Mouse (Mus musculus): ENCODE measurements at regions not wholly inside any gene's neighbourhood (a gene's known extent, or its start where the extent isn't known, plus 50 kb on each side); places are given as distances from the start of the nearest gene placed in this dataset.
A peak's percentile ranks its signal among the peaks of the same experiment; 100 is the strongest.

DNA sequence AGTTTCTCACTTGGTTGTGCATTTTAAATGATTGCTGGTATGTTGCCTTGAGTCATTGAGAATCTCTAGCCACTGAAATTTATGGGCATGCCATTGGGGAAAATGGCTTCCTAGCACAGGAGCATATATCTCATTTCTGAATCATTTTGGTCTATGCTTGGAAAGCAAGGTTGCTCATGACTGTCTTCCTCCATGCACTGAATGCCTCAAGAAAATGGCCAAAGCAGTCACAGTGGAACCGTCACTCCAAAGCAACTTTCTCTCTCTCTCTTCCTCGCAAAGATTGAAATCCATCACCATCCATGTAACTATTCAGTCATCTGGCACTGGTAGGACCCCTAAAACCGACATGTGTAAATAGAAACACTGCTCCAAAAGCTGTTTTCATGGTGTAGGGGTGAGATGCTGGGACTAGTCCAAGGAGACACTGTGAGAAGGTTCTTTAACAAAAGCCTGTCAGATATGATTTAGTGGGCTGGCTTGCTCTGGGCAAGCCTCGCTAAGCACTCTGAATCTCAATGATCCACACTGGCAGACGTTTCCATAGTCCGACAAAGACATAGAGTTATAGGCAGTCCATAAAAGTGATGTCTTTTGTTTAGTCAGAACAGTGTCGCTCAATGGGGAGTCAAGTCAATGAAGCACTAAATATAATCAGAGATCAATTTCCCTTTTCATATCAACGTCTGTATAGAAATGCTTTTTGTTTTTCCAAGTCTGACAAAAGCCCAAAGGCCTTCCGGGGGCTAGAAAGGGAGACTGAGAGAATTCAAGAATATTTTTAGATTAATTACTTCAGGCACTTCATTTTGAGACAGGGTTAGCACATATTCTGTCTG lies 492.6 kb downstream of the Kcnj2 start:
- ATAC-seq (replicated peaks; ENCODE audit: poor library complexity) = no peak

DNA sequence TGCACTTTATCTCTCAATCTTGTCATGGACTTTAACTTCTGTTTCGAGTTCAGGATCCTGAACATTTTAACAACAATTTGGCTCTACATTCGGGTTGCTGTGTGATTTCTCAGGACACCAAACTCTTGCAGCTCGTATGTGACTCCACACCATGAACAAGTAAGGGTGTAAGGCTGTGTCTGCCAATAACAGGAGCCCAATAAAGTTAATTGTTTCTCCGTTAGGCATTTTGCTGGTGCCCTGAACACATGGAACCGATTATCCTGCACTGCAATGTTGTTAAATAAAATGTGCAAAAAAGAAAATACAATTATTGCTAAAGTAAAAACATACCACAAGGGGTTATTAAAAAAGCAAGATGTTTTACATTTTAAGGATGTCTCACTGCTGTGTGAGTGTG lies 497.2 kb downstream of the Kcnj2 start:
- no peak for ATAC-seq (replicated peaks; ENCODE audit: poor library complexity)

GRCm38 (mm10) chr11:111568041-111568440 lies 502.1 kb downstream of the Kcnj2 start:
- ATAC-seq (replicated peaks; ENCODE audit: poor library complexity) = no peak

DNA sequence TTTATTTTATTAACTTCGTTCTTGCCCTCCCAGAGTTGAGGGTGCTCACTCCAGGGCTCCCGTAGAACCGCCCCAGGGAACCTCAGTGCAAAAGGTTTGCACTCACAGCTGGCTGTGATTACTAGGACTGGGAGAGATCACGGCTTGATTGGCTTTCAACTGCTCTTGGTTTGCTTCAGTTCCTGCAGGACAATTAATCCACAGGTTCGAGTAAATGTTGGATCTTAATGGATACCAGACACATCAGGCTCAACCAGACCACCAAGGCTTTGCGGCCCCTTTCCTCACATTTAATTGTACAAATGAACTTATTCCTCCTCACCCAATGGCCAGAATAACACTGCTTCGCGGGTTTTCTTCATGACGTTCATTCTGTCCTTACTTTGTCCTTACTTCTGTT lies 502.9 kb downstream of the Kcnj2 start:
- no peak for ATAC-seq (replicated peaks; ENCODE audit: poor library complexity)

- ATAC-seq (replicated peaks; ENCODE audit: poor library complexity) = no peak
These were observed 511.9 kb downstream of the Kcnj2 start for GRCm38 (mm10) chr11:111577883-111578282.

DNA sequence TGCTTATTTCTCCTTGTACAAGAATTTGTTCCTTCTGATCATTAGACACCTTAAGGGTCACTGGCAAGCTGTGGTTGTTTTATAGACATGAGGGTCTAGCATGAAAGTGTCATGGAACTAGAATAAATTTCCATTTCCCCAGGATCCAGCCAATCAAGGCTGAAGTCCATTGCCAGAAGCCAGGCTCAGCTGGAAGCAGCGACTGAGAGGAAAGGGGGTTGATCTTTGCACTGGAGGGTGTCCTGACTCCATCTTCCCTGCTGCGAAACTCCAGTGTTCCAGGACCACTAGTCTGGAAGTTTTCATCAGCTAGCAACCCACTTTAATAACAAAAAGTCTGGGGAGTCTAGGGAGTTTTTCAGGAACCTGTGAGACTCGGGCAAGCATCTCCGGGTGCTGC lies 517.0 kb downstream of the Kcnj2 start:
- ATAC-seq (replicated peaks; ENCODE audit: poor library complexity) = no peak

GRCm38 (mm10) chr11:111583606-111584005 lies 517.6 kb downstream of the Kcnj2 start:
- ATAC-seq (replicated peaks; ENCODE audit: poor library complexity) = no peak

GRCm38 (mm10) chr11:111599456-111599855 lies 533.5 kb downstream of the Kcnj2 start:
- no peak for ATAC-seq (replicated peaks; ENCODE audit: poor library complexity)

GRCm38 (mm10) chr11:111605146-111605545 lies 539.2 kb downstream of the Kcnj2 start:
- no peak for ATAC-seq (replicated peaks; ENCODE audit: poor library complexity)

DNA sequence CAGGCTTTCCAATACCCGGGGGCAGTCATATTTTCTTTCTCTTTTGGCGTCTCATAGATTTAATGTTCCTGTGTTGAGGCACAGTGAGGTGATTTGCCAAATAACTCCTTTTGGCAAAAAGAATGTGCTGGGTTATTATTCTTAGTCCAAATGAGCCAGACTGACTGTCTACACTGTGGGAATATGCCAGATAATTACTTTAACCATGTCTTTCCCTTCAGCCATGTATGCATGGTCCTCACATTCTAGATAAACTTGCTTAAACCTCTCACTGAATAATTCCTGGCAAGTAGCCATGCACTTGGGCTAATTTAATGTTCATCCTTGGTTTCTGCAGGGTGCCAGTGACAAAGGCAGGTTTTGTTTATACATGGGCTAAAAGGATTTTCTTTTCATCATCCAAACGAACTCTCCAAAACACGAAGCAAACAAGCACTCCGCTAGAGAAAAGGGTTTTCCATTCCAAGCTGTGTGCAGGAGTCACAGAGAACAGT lies 544.6 kb downstream of the Kcnj2 start:
- ATAC-seq (replicated peaks; ENCODE audit: poor library complexity) = no peak

DNA sequence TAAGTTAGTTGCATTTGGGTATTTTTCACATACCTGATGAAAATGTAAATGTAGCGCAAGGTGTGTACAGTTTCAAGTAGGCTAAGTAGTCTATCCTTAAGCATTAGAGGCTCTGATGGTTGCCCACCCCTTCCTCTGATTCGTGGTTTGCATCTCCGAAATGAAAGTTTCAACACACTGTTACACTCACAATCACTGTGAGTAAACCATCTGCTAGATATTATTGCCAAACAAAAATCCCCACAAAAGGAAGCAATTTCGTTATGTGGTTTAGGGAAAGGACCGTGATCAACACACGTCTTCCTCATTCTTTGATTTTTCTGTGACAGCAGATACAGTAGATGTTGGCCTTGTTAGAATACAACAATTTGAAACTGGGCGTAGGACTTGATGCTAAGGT lies 577.6 kb downstream of the Kcnj2 start:
- ATAC-seq (replicated peaks; ENCODE audit: poor library complexity) = peak; percentile 91

GRCm38 (mm10) chr11:111652882-111653281 lies 586.9 kb downstream of the Kcnj2 start:
- ATAC-seq (replicated peaks; ENCODE audit: poor library complexity) = peak; percentile 89

- no peak for ATAC-seq (replicated peaks; ENCODE audit: poor library complexity)
These were observed 591.8 kb downstream of the Kcnj2 start for GRCm38 (mm10) chr11:111657778-111658177.

DNA sequence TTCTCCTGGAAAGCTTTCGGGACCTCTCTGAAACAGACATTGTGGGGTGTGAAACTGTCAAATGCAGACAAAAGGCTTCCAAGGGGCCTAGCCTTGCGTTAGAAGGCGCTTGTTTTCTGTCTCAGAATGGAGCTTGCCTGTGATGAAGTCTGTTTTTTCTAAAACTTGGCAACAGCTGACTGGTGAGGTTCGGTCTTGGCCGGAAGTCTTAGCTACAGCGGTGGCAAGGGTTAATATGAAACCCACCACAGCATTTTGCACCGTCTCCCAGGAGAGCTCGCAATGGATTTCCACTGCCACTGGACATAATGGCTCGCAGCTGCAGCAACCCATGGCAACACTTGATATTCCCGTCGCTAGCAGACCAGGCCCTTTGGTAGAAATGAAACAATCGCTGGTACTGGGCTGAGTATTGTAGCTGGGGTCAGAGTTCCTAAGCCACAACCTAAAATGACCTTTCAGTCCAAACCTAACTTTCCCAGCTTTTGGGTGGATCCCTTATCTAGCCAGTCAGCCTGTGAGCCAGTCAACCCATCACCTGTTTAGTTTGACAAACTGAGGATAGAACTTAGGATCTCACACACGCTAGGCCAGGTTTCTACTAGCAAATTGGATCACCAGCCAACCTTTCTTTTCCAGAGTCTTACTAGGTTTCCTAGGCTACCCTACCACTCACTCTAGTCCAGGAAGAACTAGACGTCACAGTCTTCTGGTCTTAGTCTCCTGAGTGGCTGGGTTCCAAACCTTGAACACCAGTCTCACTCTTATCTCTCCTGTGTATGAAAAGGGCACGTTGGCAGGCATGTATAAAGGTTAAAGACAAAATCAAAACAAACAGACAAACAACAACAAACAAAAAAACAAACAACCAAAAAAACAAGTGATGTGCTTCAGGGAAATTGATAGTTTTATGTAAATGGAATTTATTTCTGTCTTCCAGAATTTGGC lies 592.7 kb downstream of the Kcnj2 start:
- ATAC-seq (replicated peaks; ENCODE audit: poor library complexity) = peak; percentile 50; the same call in 1 of the 2 replicates

DNA sequence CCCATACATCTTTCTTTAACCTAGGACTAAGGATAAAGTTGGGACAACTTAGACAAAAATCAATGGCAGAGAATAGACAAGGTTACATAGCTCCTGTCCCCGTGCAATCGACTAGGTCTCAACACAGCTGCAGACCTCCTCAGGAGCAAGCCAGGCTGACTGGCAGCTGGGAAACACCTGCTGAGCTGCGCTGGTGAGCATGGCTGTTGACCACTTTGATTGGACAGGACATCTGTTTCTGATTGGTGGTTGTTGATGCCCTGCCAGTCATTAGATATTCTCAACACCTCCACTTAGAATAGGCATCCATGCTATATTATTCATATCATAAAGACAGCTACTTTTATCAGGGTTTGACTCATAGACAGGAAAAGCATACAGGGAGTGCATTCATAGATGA lies 597.3 kb downstream of the Kcnj2 start:
- ATAC-seq (replicated peaks; ENCODE audit: poor library complexity) = no peak

DNA sequence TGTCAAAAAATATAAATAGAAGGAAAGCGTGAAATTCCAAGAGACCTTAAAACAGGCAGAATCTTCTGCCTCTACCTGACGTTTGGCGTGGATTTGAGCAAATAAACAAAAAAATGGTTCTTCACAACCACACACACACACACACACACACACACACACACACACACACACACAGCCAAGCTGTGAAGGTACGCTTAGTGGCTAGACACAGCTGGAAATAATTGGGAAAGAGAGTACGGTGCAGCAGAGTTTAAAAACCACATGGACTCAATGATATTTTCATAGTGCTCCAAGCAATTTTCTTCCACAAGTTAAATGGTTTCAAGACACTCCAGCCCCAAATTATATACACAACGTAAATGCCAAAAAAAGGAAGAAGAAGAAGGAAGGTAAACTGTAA lies 600.4 kb downstream of the Kcnj2 start:
- ATAC-seq (replicated peaks; ENCODE audit: poor library complexity) = no peak

DNA sequence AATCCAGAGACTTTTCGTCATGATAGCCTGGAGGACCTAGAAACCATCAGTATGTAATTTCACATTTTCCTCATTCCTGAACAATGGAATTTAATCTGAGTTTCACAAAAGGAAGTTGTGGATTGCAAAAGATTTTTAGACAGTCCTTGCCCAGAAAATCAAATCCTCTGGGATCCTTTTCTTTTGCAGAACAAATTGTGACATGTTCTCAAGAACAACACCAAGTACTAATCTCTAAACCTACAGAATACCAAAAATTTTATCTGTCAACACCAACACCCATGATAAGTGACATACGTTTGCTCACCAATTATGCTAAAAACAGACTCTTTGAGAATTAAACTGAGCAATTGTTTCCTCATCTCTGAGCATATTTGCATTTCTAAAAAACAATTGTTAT lies 605.9 kb downstream of the Kcnj2 start:
- ATAC-seq (replicated peaks; ENCODE audit: poor library complexity) = peak; percentile 44; the same call in 1 of the 2 replicates

DNA sequence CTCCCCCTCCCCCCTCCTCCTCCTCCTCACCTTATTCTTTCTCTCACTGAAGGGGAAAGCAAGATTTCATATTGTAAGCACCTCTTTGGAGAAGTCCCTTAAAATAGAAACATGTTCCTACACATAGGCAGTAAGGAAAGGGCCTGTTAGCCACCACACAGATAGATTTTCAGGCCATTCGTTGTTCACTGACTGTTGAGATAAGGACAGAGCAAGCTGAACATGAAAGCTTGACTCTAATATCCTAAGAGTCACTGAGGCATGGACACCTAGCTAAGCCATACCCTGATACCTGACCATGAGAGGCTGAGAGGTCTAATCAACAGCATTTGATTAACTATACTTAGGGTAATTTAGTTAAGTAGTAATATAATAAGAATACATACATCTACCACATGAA lies 609.7 kb downstream of the Kcnj2 start:
- ATAC-seq (replicated peaks; ENCODE audit: poor library complexity) = no peak

DNA sequence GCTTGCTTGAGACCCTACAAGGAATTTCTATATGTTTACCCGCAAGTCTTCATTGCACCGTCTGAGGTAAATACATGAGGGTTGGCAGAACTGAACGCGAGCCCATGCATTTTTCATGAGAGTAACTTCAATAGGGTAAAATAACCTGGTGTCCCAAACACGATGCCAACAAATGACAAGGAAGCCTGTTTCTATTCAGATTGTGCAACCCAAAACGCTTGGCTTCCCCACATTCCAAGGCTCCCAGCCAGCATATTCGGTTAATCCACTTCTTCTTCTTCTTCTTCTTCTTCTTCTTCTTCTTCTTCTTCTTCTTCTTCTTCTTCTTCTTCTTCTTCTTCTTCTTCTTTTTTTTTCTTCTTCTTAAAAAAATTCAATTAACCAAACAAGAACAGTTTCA lies 616.4 kb downstream of the Kcnj2 start:
- no peak for ATAC-seq (replicated peaks; ENCODE audit: poor library complexity)

GRCm38 (mm10) chr11:111683909-111684308 lies 617.9 kb downstream of the Kcnj2 start:
- no peak for ATAC-seq (replicated peaks; ENCODE audit: poor library complexity)

GRCm38 (mm10) chr11:111687769-111688168 lies 621.8 kb downstream of the Kcnj2 start:
- peak; percentile 94 for ATAC-seq (replicated peaks; ENCODE audit: poor library complexity)
